Mouse (Mus musculus) liver, embryonic 13.5 days (tissue): ENCODE data around the gene Zfp280b. TPM values are rescaled to one million over a fixed set of nuclear protein-coding genes. Genes with fewer than 3 reads are reported as not detected.
A peak's percentile ranks its signal among the peaks of the same experiment; 100 is the strongest.

Experiments
- ATAC-seq: fragments of 200-750 bp; cut with Nextera tagmentation; 2 replicates; pipeline ENCODE4 v1.8.0; 2017; ENCODE audit warnings: low read depth, mild to moderate bottlenecking, moderate number of reproducible peaks, moderate library complexity
- DNase-seq: peaks from one replicate; pipeline ENCODE4 v3.0.0; 2022
- H3K27ac ChIP-seq: fragments of 300-500 bp; sonication (generic); 2 replicates; pipeline ENCODE4 v1.5.1; 2015; ENCODE audit warnings: moderate library complexity, mild to moderate bottlenecking, inconsistent platforms
- H3K27me3 ChIP-seq: fragments of 300-500 bp; sonication (generic); 2 replicates; pipeline ENCODE4 v1.6.1; 2015; ENCODE audit warnings: mild to moderate bottlenecking, inconsistent platforms
- H3K36me3 ChIP-seq: fragments of 300-500 bp; sonication (generic); 2 replicates; pipeline ENCODE4 v1.6.1; 2015; ENCODE audit warnings: mild to moderate bottlenecking, inconsistent platforms
- H3K4me1 ChIP-seq: fragments of 300-500 bp; sonication (generic); replicated peaks from 2 replicates; pipeline ENCODE4 v1.6.1; 2015; ENCODE audit warnings: inconsistent platforms
- H3K4me2 ChIP-seq: fragments of 300-500 bp; sonication (generic); 2 replicates; pipeline ENCODE4 v1.6.1; 2015; ENCODE audit warnings: inconsistent platforms, mild to moderate bottlenecking, moderate library complexity
- H3K4me3 ChIP-seq: fragments of 300-500 bp; sonication (generic); replicated peaks from 2 replicates; pipeline ENCODE4 v1.5.1; 2015; ENCODE audit warnings: mild to moderate bottlenecking, inconsistent platforms
- H3K9ac ChIP-seq: fragments of 300-500 bp; sonication (generic); 2 replicates; pipeline ENCODE4 v1.6.1; 2015; ENCODE audit warnings: mild to moderate bottlenecking, inconsistent platforms
- H3K9me3 ChIP-seq: fragments of 300-500 bp; sonication (generic); replicated peaks from 2 replicates; pipeline ENCODE4 v1.6.1; 2016; ENCODE audit warnings: inconsistent platforms
- WGBS: fragments of 180-500 bp; shearing (Covaris S2); methylation state at CpG from one replicate; pipeline ENCODE4 v1.1.7; 2015; ENCODE audit not compliant: insufficient replicate concordance; 5-methylcytosine and 5-hydroxymethylcytosine counted together
- polyA plus RNA-seq: library from polyadenylated mRNA; unstranded; fragments of >200 nt; fragmentation: Nextera tagmentation; extraction: Ambion mirVana; gene quantifications from 2 replicates; pipeline ENCODE4 v1.2.1, GENCODE M21; 2015

The Zfp280b gene
- polyA plus RNA-seq, 1 experiment from 2014 or later = 12.7 TPM

GRCm38 (mm10) chr10:76009812-76010211, 22.6 kb upstream of the Zfp280b start:
- Histone ChIP-seq H3K4me3 (no peak overlapping the region), H3K9ac (no peak overlapping the region), H3K9me3 (no peaks in the 10 kb centered on the region), H3K27me3 (no peaks in the 10 kb centered on the region), H3K4me2 (no peak overlapping the region), H3K4me1 (no peaks in the 10 kb centered on the region), H3K27ac (no peak overlapping the region), H3K36me3 (no peaks in the 10 kb centered on the region)
- no peak for ATAC-seq
- 67% methylated on average over 3 of the region's 3 CpGs for WGBS
- DNase-seq = no peak

- Histone ChIP-seq H3K9me3 (no peaks in the 10 kb centered on the region), H3K4me1 (no peaks in the 10 kb centered on the region), H3K36me3 (no peaks in the 10 kb centered on the region), H3K27ac (no peak overlapping the region), H3K4me3 (no peak overlapping the region), H3K9ac (no peak overlapping the region), H3K4me2 (no peak overlapping the region), H3K27me3 (no peaks in the 10 kb centered on the region)
- ATAC-seq (no peak), DNase-seq (no peak)
- 61% methylated on average over 6 of the region's 6 CpGs for WGBS
Measured at GRCm38 (mm10) chr10:76012922-76013321, 19.5 kb upstream of the Zfp280b start.

- ATAC-seq (no peak), DNase-seq (no peak)
- Histone ChIP-seq H3K36me3 (no peaks in the 10 kb centered on the region), H3K9me3 (no peaks in the 10 kb centered on the region), H3K4me3 (no peak overlapping the region), H3K9ac (no peak overlapping the region), H3K4me1 (peaks cover 6% of the 10 kb centered on the region), H3K4me2 (no peak overlapping the region), H3K27me3 (no peaks in the 10 kb centered on the region), H3K27ac (no peak overlapping the region)
- 74% methylated on average over 3 of the region's 3 CpGs for WGBS
Measured at GRCm38 (mm10) chr10:76016886-76017285, 15.6 kb upstream of the Zfp280b start.

GRCm38 (mm10) chr10:76021728-76022127, 10.7 kb upstream of the Zfp280b start:
- Histone ChIP-seq H3K4me3 (no peak overlapping the region), H3K9me3 (no peaks in the 10 kb centered on the region; the same call in 1 of the 2 replicates), H3K4me2 (no peak overlapping the region), H3K4me1 (peaks cover 10% of the 10 kb centered on the region), H3K27ac (no peak overlapping the region), H3K27me3 (no peaks in the 10 kb centered on the region), H3K36me3 (no peaks in the 10 kb centered on the region), H3K9ac (no peak overlapping the region)
- DNase-seq (no peak), ATAC-seq (peak; percentile 41; the same call in 1 of the 2 replicates)
- 21% methylated on average over 3 of the region's 3 CpGs for WGBS

GRCm38 (mm10) chr10:76023921-76024320, 8.5 kb upstream of the Zfp280b start:
- ATAC-seq = no peak
- no peak for DNase-seq
- H3K4me3 ChIP-seq = no peak overlapping the region
- no peak overlapping the region for H3K4me2 ChIP-seq
- no peaks in the 10 kb centered on the region for H3K36me3 ChIP-seq
- H3K9ac ChIP-seq = no peak overlapping the region
- H3K27ac ChIP-seq = no peak overlapping the region
- H3K27me3 ChIP-seq = no peaks in the 10 kb centered on the region
- WGBS = 84% methylated on average over 6 of the region's 6 CpGs
- peaks cover 19% of the 10 kb centered on the region for H3K4me1 ChIP-seq
- no peaks in the 10 kb centered on the region; the same call in 1 of the 2 replicates for H3K9me3 ChIP-seq

- ATAC-seq (no peak), DNase-seq (no peak)
- 72% methylated on average over 10 of the region's 10 CpGs for WGBS
- peaks cover 22% of the 10 kb centered on the region for H3K4me1 ChIP-seq
- no peak overlapping the region for H3K4me2 ChIP-seq
- H3K27ac ChIP-seq = no peak overlapping the region
- H3K9me3 ChIP-seq = no peaks in the 10 kb centered on the region; the same call in 1 of the 2 replicates
- H3K4me3 ChIP-seq = no peak overlapping the region
- H3K9ac ChIP-seq = no peak overlapping the region
- no peaks in the 10 kb centered on the region for H3K36me3 ChIP-seq
- no peaks in the 10 kb centered on the region for H3K27me3 ChIP-seq
Measured at GRCm38 (mm10) chr10:76025470-76026190, 6.8 kb upstream of the Zfp280b start.

- H3K4me1 ChIP-seq = peaks cover 22% of the 10 kb centered on the region
- no peaks in the 10 kb centered on the region; the same call in 1 of the 2 replicates for H3K9me3 ChIP-seq
- H3K4me2 ChIP-seq = no peak overlapping the region
- H3K36me3 ChIP-seq = no peaks in the 10 kb centered on the region
- 56% methylated on average over 12 of the region's 12 CpGs for WGBS
- no peak overlapping the region for H3K9ac ChIP-seq
- no peak overlapping the region for H3K4me3 ChIP-seq
- ATAC-seq (no peak), DNase-seq (no peak)
- 0 out of 2 replicates have a peak overlapping the region, but pooled peaks have one; percentile 29 for H3K27ac ChIP-seq
- no peaks in the 10 kb centered on the region for H3K27me3 ChIP-seq
Measured at GRCm38 (mm10) chr10:76027127-76028015, 5.1 kb upstream of the Zfp280b start.

GRCm38 (mm10) chr10:76028016-76028366, 4.5 kb upstream of the Zfp280b start:
- Histone ChIP-seq H3K4me3 (no peak overlapping the region), H3K9ac (no peak overlapping the region), H3K4me1 (peaks cover 24% of the 10 kb centered on the region), H3K27ac (no peak overlapping the region), H3K9me3 (no peaks in the 10 kb centered on the region; the same call in 1 of the 2 replicates), H3K36me3 (no peaks in the 10 kb centered on the region), H3K27me3 (no peaks in the 10 kb centered on the region), H3K4me2 (no peak overlapping the region)
- WGBS = 24% methylated on average over 4 of the region's 4 CpGs
- DNase-seq (no peak), ATAC-seq (no peak)

GRCm38 (mm10) chr10:76028396-76028795, 4.1 kb upstream of the Zfp280b start:
- Histone ChIP-seq H3K4me2 (no peak overlapping the region), H3K4me1 (peaks cover 28% of the 10 kb centered on the region), H3K27ac (no peak overlapping the region), H3K4me3 (no peak overlapping the region), H3K9ac (no peak overlapping the region), H3K9me3 (no peaks in the 10 kb centered on the region; the same call in 1 of the 2 replicates), H3K36me3 (no peaks in the 10 kb centered on the region), H3K27me3 (no peaks in the 10 kb centered on the region)
- WGBS = 68% methylated on average over 9 of the region's 9 CpGs
- no peak for DNase-seq
- no peak for ATAC-seq

GRCm38 (mm10) chr10:76029276-76029675, 3.2 kb upstream of the Zfp280b start:
- no peak for ATAC-seq
- Histone ChIP-seq H3K4me2 (no peak overlapping the region), H3K4me3 (no peak overlapping the region), H3K27me3 (no peaks in the 10 kb centered on the region), H3K36me3 (no peaks in the 10 kb centered on the region), H3K9ac (no peak overlapping the region), H3K9me3 (no peaks in the 10 kb centered on the region), H3K4me1 (peaks cover 37% of the 10 kb centered on the region), H3K27ac (no peak overlapping the region)
- 84% methylated on average over 5 of the region's 5 CpGs for WGBS
- DNase-seq = no peak

- ATAC-seq (no peak), DNase-seq (no peak)
- no peak overlapping the region for H3K4me2 ChIP-seq
- peaks cover 45% of the 10 kb centered on the region for H3K4me1 ChIP-seq
- H3K9ac ChIP-seq = no peak overlapping the region
- H3K4me3 ChIP-seq = no peak overlapping the region
- 42% methylated on average over 5 of the region's 5 CpGs for WGBS
- H3K9me3 ChIP-seq = no peaks in the 10 kb centered on the region
- no peak overlapping the region for H3K27ac ChIP-seq
- H3K27me3 ChIP-seq = no peaks in the 10 kb centered on the region
- H3K36me3 ChIP-seq = peaks cover 8% of the 10 kb centered on the region; the same call in 1 of the 2 replicates
Measured at GRCm38 (mm10) chr10:76030496-76030895, 2.0 kb upstream of the Zfp280b start.
